Mouse (Mus musculus) liver, postnatal 0 days (tissue): ENCODE data around the gene Dock10.

ENCODE experiments used
- CTCF ChIP-seq: sonication (generic); IDR thresholded peaks from 2 replicates; pipeline ENCODE4 v1.5.1; 2016; ENCODE audit warnings: antibody characterized with exemption, low read depth
- EP300 ChIP-seq: IDR thresholded peaks from 2 replicates; pipeline ENCODE4 v1.6.1; 2016; ENCODE audit warnings: antibody characterized with exemption, low read depth, mild to moderate bottlenecking

DNA sequence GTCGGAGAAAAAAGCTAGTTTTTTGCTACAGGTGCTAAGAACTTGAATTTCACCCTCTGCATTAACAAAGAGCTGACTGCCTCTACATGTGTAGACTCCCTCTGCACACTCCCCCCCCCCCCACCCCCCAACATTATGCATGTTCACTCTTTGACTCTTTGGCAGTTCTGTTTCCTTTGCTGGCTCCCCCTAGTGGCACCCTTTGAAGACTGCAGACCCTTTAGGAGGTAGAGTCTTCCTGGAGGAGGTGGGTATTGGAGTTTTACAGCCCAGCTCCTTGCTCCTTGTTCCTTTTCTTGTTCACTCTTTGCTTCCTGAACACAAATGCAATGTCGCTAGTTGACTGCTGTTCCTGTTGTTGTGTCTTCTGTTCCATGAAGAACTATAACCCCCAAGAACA lies 181.4 kb downstream of the Dock10 start:
- TF ChIP-seq CTCF (peak; percentile 54), EP300 (no peak)
